Mouse (Mus musculus): ENCODE data around the gene Lmx1b. TPM values are rescaled to one million over a fixed set of nuclear protein-coding genes. Genes with fewer than 3 reads are reported as not detected.

Gene Lmx1b
- total RNA-seq, 1 experiment from 2014 or later = not detected

DNA sequence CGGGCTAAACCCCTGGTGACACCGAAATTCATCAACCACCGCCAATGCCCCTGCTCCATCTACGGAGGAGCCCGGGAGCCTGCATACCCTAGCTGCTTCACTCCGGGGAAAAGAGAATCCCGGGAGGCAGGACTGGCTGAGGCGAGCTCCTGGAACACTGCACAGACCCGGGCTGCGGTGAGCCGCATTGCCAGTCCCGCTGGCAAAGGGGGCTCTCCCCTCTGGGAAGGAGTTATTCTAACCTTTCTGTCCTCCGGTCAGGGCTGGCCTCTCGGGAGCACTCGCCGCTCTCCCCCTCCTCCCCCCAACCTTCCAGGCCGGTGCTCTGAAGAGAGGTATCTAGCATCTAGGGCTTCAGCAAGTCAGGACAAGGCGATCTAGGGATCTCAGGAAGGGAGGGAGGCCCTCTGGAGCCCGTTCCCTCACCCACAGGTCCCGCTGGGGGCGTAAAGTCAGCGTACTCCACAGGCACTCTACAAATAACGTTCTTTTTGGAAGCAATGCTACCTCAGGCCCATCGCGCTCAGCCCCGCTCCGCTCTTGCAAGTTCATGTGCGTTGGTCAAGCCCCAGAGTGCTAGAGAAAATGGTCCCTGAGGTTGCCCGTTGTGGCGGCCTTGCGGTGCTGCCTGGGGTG lies 8.5 kb downstream of the Lmx1b start:
- no peak for ATAC-seq (replicated peaks; ENCODE audit: insufficient number of reproducible peaks, low FRiP score, low TSS enrichment, poor library complexity, severe bottlenecking)

- ATAC-seq (replicated peaks; ENCODE audit: insufficient number of reproducible peaks, low FRiP score, low TSS enrichment, poor library complexity, severe bottlenecking) = no peak
These were observed 9.1 kb downstream of the Lmx1b start for GRCm38 (mm10) chr2:33631022-33631707.

GRCm38 (mm10) chr2:33630081-33631021 lies 10.0 kb downstream of the Lmx1b start:
- ATAC-seq (replicated peaks; ENCODE audit: insufficient number of reproducible peaks, low FRiP score, low TSS enrichment, poor library complexity, severe bottlenecking) = no peak

DNA sequence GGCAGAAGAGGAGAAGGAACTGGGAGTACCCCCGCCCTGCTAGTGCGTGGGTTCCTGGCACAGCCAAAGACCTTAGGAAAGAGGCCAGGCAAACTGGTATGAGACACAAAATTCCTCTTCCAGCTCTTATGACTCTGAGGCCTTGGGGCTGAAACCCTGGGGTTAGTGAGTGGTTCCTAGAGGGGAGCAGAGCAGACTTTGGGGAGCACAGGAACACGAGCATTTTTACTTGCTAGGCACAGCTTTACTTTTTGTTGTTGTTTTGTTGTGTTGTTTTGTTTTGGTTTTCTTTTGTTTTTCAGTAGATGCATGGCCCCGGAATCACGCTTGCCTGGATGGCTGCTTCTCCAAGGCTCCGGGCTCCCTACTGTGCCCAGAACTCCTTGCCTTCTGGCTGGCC lies 10.7 kb downstream of the Lmx1b start:
- no peak for ATAC-seq (replicated peaks; ENCODE audit: insufficient number of reproducible peaks, low FRiP score, low TSS enrichment, poor library complexity, severe bottlenecking)

DNA sequence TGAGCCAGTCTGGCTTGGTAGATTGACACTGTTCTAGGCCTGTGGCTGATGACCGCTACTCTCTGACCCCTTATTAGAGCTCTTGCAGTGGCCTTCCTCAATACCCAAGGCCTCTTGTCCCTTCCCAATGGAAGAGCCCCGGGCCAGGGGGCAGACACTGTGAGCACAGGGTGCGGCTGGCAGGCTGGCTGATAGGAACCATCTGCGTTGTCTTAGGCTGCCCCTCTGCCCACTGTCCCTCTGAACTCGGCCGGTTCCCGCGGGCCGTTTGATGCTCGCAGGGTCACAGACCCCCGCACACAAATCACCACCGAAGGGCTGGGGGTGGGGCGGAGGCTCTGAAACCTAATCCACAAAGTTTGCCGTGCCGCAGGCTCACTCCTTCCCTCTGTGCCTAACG lies 11.5 kb downstream of the Lmx1b start:
- ATAC-seq (replicated peaks; ENCODE audit: insufficient number of reproducible peaks, low FRiP score, low TSS enrichment, poor library complexity, severe bottlenecking) = no peak

DNA sequence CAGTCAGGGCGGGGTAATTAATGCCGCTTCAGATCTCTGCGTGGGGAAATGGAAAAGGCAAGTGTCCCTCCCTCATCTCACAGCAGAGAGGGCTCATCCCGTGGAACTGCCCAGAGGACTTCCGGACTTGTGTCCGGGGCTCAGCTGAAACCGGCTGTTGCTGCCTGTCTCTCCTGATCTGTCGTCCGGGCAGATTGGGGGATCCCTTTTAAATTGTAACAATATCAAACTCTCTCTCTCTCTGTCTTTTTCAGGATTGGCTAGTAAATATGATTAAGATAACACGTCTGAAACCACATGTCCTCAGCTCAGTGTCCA lies 13.3 kb downstream of the Lmx1b start:
- no peak for ATAC-seq (replicated peaks; ENCODE audit: insufficient number of reproducible peaks, low FRiP score, low TSS enrichment, poor library complexity, severe bottlenecking)

DNA sequence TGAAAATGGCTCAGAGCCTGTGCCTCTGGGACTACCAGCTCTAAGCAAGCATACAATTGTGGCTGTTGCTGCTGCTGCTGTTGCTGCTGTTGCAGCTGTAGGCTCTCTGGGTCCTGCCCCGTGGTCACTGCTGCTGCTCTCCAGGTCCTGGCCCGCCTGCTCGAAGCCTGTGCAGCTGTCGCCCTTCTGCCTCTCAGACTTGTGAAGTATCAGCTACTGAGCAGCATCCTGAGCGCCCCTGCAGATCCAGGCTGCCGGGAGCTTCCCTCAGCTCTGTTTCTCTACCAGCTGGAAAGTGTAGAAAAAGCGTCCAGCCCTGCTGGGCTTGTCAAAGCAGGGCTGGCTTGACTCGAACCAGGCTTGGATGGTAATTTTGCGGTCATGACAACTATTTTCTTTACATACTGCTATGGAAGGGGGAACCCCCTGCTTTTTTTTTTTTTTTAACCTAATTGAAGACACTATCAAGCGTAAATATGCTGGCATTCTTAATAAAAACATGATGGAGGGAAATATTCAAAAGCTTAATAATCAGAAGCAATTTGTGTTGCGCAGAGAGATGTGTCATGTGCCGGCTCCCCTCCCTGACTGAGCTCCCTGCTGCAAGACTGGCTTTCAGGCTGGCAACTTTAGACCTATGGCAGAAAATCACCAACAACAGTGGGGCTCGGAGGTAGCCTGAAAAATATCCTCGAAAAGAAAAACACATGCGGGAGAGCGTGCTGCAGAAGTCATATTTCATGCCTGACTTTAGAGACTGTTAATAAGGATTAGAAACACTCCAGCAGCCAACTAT lies 13.9 kb downstream of the Lmx1b start:
- no peak for ATAC-seq (replicated peaks; ENCODE audit: insufficient number of reproducible peaks, low FRiP score, low TSS enrichment, poor library complexity, severe bottlenecking)

DNA sequence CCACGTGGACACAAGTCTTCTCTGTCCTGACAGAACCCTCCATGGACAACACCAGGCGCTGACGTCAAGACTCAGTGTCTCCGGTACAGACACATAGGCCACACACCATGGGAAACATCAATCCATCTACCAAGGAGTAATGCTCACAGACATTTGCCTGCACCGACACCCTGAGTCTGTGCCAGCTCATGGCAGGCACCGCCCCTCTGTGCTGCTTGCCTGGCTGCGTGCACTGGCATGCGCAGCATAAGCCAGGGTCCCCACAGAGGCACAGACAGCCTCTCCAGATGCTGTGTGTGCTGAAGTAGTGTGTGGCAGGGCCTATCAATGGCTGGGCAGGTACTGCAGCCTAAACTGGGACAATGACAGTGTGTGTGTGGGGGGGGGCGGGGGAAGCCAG lies 22.6 kb downstream of the Lmx1b start:
- no peak for ATAC-seq (replicated peaks; ENCODE audit: insufficient number of reproducible peaks, low FRiP score, low TSS enrichment, poor library complexity, severe bottlenecking)

DNA sequence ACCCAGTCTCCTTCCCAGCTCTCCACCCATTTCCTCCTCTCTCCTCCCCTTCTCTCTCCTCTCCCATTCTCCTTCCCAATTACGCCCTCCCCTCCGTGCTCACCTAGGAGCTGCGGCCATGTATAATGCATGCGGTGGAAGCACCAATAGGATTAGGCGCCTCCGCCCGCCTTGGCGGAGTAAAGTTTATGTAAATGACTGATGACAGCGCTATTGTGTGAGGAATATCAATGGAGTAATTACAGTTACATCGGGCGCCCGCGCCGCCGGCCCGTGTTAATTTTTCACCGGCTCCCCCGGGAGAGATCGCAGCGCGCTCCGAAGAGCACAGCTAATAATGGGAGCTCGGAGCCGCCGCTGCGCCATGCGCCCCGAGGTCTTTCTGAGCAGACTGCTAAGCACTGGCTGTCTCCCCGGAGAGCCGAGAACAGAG lies 23.9 kb downstream of the Lmx1b start:
- no peak for ATAC-seq (replicated peaks; ENCODE audit: insufficient number of reproducible peaks, low FRiP score, low TSS enrichment, poor library complexity, severe bottlenecking)

GRCm38 (mm10) chr2:33615843-33616344 lies 24.4 kb downstream of the Lmx1b start:
- no peak for ATAC-seq (replicated peaks; ENCODE audit: insufficient number of reproducible peaks, low FRiP score, low TSS enrichment, poor library complexity, severe bottlenecking)

GRCm38 (mm10) chr2:33605487-33606256 lies 34.6 kb downstream of the Lmx1b start:
- no peak for ATAC-seq (replicated peaks; ENCODE audit: insufficient number of reproducible peaks, low FRiP score, low TSS enrichment, poor library complexity, severe bottlenecking)

- no peak for ATAC-seq (replicated peaks; ENCODE audit: insufficient number of reproducible peaks, low FRiP score, low TSS enrichment, poor library complexity, severe bottlenecking)
These were observed 35.3 kb downstream of the Lmx1b start for GRCm38 (mm10) chr2:33604846-33605486.

GRCm38 (mm10) chr2:33600520-33600919 lies 39.8 kb downstream of the Lmx1b start:
- no peak for ATAC-seq (replicated peaks; ENCODE audit: insufficient number of reproducible peaks, low FRiP score, low TSS enrichment, poor library complexity, severe bottlenecking)

- no peak for ATAC-seq (replicated peaks; ENCODE audit: insufficient number of reproducible peaks, low FRiP score, low TSS enrichment, poor library complexity, severe bottlenecking)
These were observed 42.9 kb downstream of the Lmx1b start for GRCm38 (mm10) chr2:33597384-33597783.

GRCm38 (mm10) chr2:33595085-33595423 lies 45.3 kb downstream of the Lmx1b start:
- no peak for ATAC-seq (replicated peaks; ENCODE audit: insufficient number of reproducible peaks, low FRiP score, low TSS enrichment, poor library complexity, severe bottlenecking)

DNA sequence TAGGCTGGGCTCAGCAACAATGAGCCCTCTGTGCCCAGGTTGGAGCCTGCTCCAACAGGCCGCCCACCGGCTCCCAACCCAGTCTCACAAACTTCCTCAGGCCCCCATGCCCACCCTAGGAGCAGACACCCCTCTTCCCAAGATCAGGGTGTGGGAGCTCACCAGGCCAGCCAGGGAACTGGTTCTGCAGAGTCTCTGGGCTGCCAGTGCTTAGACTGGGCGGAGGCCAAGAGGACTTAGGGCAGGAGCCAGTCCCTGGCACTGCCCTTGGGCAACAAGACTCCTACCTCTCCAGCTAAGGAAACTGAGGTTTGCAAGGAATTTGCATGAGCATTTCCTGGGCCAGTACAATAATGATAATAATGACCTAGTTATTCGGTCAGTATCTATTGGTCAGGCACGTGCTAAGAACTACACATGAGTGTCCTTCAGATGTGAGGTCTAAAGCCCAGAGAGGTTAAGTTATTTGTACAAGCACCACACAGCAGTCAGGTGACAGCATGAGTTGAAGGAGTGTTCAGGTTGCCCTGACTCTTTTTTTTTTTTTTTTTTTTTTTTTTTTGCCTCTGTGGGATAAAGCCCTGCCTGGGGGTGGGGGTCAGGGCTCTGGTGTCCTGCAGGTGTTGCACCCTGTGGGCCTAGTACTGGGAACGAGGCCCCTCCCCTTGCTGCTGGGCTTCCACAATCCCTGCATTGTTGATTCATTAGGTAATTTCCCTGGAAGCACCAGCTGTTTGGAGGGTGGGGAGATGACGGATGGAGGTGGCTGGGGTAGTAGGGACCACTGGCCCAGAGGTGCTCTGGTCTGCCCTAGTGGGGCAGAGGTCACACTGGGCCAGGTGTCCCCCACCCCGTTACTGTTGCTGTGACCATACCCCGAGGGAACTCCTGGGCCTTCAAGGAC lies 45.9 kb downstream of the Lmx1b start:
- no peak for ATAC-seq (replicated peaks; ENCODE audit: insufficient number of reproducible peaks, low FRiP score, low TSS enrichment, poor library complexity, severe bottlenecking)

Data from monocyte, adult 5-6 weeks (primary cell).